Mouse (Mus musculus) neural tube, embryonic 11.5 days (tissue): Measurements from ENCODE around the gene Dhps. TPM values are rescaled to one million over a fixed set of nuclear protein-coding genes. Genes with fewer than 3 reads are reported as not detected.

Source experiments
- ATAC-seq: fragments of 200-750 bp; cut with Nextera tagmentation; 2 replicates; pipeline ENCODE4 v1.8.0; 2017; ENCODE audit warnings: moderate number of reproducible peaks, mild to moderate bottlenecking, moderate TSS enrichment, moderate library complexity; ENCODE audit not compliant: insufficient read depth, low FRiP score, low TSS enrichment
- DNase-seq: peaks from one replicate; pipeline ENCODE4 v3.0.0-alpha.2; 2015; ENCODE audit warnings: low spot score
- H3K27ac ChIP-seq: fragments of 300-500 bp; sonication (generic); 2 replicates; pipeline ENCODE4 v1.5.1; 2014; ENCODE audit warnings: low read depth, mild to moderate bottlenecking, low read length
- H3K27me3 ChIP-seq: fragments of 300-500 bp; sonication (generic); 2 replicates; pipeline ENCODE4 v1.6.1; 2014; ENCODE audit warnings: mild to moderate bottlenecking, low read length, mixed read lengths; ENCODE audit not compliant: control insufficient read depth, insufficient read depth
- H3K36me3 ChIP-seq: fragments of 300-500 bp; sonication (generic); 2 replicates; pipeline ENCODE4 v1.6.1; 2014; ENCODE audit warnings: mild to moderate bottlenecking, low read length, moderate library complexity, mixed read lengths; ENCODE audit not compliant: control insufficient read depth, insufficient read depth
- H3K4me1 ChIP-seq: fragments of 300-500 bp; sonication (generic); 2 replicates; pipeline ENCODE4 v1.6.1; 2014; ENCODE audit warnings: low read length, mixed read lengths; ENCODE audit not compliant: control insufficient read depth, insufficient read depth
- H3K4me2 ChIP-seq: fragments of 300-500 bp; sonication (generic); 2 replicates; pipeline ENCODE4 v1.6.1; 2014; ENCODE audit warnings: low read depth, mild to moderate bottlenecking, moderate library complexity
- H3K4me3 ChIP-seq: fragments of 300-500 bp; sonication (generic); 2 replicates; pipeline ENCODE4 v1.5.1; 2014; ENCODE audit warnings: low read depth, low read length
- H3K9ac ChIP-seq: fragments of 300-500 bp; sonication (generic); 2 replicates; pipeline ENCODE4 v1.6.1; 2014; ENCODE audit warnings: mild to moderate bottlenecking, low read length
- H3K9me3 ChIP-seq: fragments of 300-500 bp; sonication (generic); 2 replicates; pipeline ENCODE4 v1.6.1; 2016; ENCODE audit warnings: low read length; ENCODE audit not compliant: control insufficient read depth
- WGBS: fragments of 180-500 bp; shearing (Covaris S2); extraction: QIAGEN DNeasy Blood & Tissue Kit; methylation state at CpG from one replicate; pipeline ENCODE4 v1.1.7; 2014; 5-methylcytosine and 5-hydroxymethylcytosine counted together
- polyA plus RNA-seq: library from polyadenylated mRNA; unstranded; fragments of >200 nt; fragmentation: Nextera tagmentation; extraction: Ambion mirVana; gene quantifications from 2 replicates; pipeline ENCODE4 v1.2.1, GENCODE M21; 2014

Gene Dhps
- polyA plus RNA-seq, 1 experiment from 2014 or later, result 73.8 TPM

GRCm38 (mm10) chr8:85091526-85092090, 20.1 kb downstream of the Dhps start:
- WGBS, result 24% methylated on average over 21 of the region's 21 CpGs
- no peak for ATAC-seq
- no peaks in the 10 kb centered on the region for H3K27me3 ChIP-seq

GRCm38 (mm10) chr8:85095051-85095450, 23.5 kb downstream of the Dhps start:
- peaks cover 3% of the 10 kb centered on the region; the same call in 1 of the 2 replicates for H3K36me3 ChIP-seq
- H3K9ac ChIP-seq, result no peak overlapping the region
- H3K27ac ChIP-seq, result no peak overlapping the region
- H3K27me3 ChIP-seq, result no peaks in the 10 kb centered on the region
- DNase-seq (no peak), ATAC-seq (no peak)
- H3K4me3 ChIP-seq, result no peak overlapping the region
- H3K4me2 ChIP-seq, result no peak overlapping the region
- 94% methylated on average over 13 of the region's 13 CpGs for WGBS
- no peaks in the 10 kb centered on the region for H3K4me1 ChIP-seq
- H3K9me3 ChIP-seq, result no peaks in the 10 kb centered on the region

More at GRCm38 (mm10) chr8:85091526-85092090, 20.1 kb downstream of the Dhps start:
- Histone ChIP-seq H3K9me3 (no peaks in the 10 kb centered on the region), H3K36me3 (no peaks in the 10 kb centered on the region; the same call in 1 of the 2 replicates), H3K27ac (no peak overlapping the region), H3K9ac (no peak overlapping the region), H3K4me3 (no peak overlapping the region), H3K4me1 (no peaks in the 10 kb centered on the region), H3K4me2 (no peak overlapping the region)
- no peak for DNase-seq

GRCm38 (mm10) chr8:85095566-85095965, 24.0 kb downstream of the Dhps start:
- 88% methylated on average over 7 of the region's 7 CpGs for whole genome bisulfite sequencing
- H3K36me3 ChIP-seq, result peaks cover 3% of the 10 kb centered on the region; the same call in 1 of the 2 replicates

GRCm38 (mm10) chr8:85096196-85096595, 24.6 kb downstream of the Dhps start:
- no peak for ATAC-seq
- WGBS, result 93% methylated on average over 16 of the region's 16 CpGs
- no peaks in the 10 kb centered on the region for H3K4me1 ChIP-seq
- H3K4me3 ChIP-seq, result no peak overlapping the region
- H3K4me2 ChIP-seq, result no peak overlapping the region
- peaks cover 3% of the 10 kb centered on the region; the same call in 1 of the 2 replicates for H3K36me3 ChIP-seq
- DNase-seq, result no peak
- H3K9ac ChIP-seq, result no peak overlapping the region
- H3K27me3 ChIP-seq, result no peaks in the 10 kb centered on the region
- no peak overlapping the region for H3K27ac ChIP-seq
- H3K9me3 ChIP-seq, result no peaks in the 10 kb centered on the region

More at GRCm38 (mm10) chr8:85095566-85095965, 24.0 kb downstream of the Dhps start:
- Histone ChIP-seq H3K27ac (no peak overlapping the region), H3K4me3 (no peak overlapping the region), H3K4me1 (no peaks in the 10 kb centered on the region), H3K27me3 (no peaks in the 10 kb centered on the region), H3K9ac (no peak overlapping the region), H3K4me2 (no peak overlapping the region), H3K9me3 (no peaks in the 10 kb centered on the region)
- ATAC-seq, result no peak
- DNase-seq, result no peak

- 82% methylated on average over 4 of the region's 4 CpGs for WGBS
- H3K36me3 ChIP-seq, result peaks cover 3% of the 10 kb centered on the region; the same call in 1 of the 2 replicates
Observed at GRCm38 (mm10) chr8:85096850-85097249, 25.3 kb downstream of the Dhps start.

GRCm38 (mm10) chr8:85100076-85100665, 28.6 kb downstream of the Dhps start:
- H3K36me3 ChIP-seq, result 0 out of 2 replicates have a peak, but pooled peaks cover 3% of the 10 kb centered on the region
- H3K9ac ChIP-seq, result no peak overlapping the region
- DNase-seq (no peak), ATAC-seq (no peak)
- H3K9me3 ChIP-seq, result no peaks in the 10 kb centered on the region
- no peaks in the 10 kb centered on the region for H3K27me3 ChIP-seq
- H3K27ac ChIP-seq, result no peak overlapping the region
- H3K4me3 ChIP-seq, result no peak overlapping the region
- WGBS, result 84% methylated on average over 4 of the region's 4 CpGs
- no peak overlapping the region for H3K4me2 ChIP-seq
- H3K4me1 ChIP-seq, result no peaks in the 10 kb centered on the region

More at GRCm38 (mm10) chr8:85096850-85097249, 25.3 kb downstream of the Dhps start:
- no peak for ATAC-seq
- Histone ChIP-seq H3K27ac (no peak overlapping the region), H3K9ac (no peak overlapping the region), H3K27me3 (no peaks in the 10 kb centered on the region), H3K9me3 (no peaks in the 10 kb centered on the region), H3K4me2 (no peak overlapping the region), H3K4me1 (no peaks in the 10 kb centered on the region), H3K4me3 (no peak overlapping the region)
- DNase-seq, result no peak

- Histone ChIP-seq H3K27me3 (no peaks in the 10 kb centered on the region), H3K4me1 (no peaks in the 10 kb centered on the region), H3K9ac (no peak overlapping the region), H3K27ac (no peak overlapping the region), H3K36me3 (peaks cover 2% of the 10 kb centered on the region; the same call in 1 of the 2 replicates), H3K4me2 (no peak overlapping the region), H3K9me3 (no peaks in the 10 kb centered on the region), H3K4me3 (no peak overlapping the region)
- ATAC-seq, result no peak
- DNase-seq, result no peak
- 96% methylated on average over 10 of the region's 10 CpGs for WGBS
Observed at GRCm38 (mm10) chr8:85113241-85113640, 41.7 kb downstream of the Dhps start.

- Histone ChIP-seq H3K27me3 (no peaks in the 10 kb centered on the region), H3K4me1 (no peaks in the 10 kb centered on the region), H3K9ac (no peak overlapping the region), H3K36me3 (peaks cover 2% of the 10 kb centered on the region; the same call in 1 of the 2 replicates), H3K4me2 (no peak overlapping the region), H3K27ac (no peak overlapping the region), H3K9me3 (no peaks in the 10 kb centered on the region), H3K4me3 (no peak overlapping the region)
- no peak for ATAC-seq
- 79% methylated on average over 4 of the region's 4 CpGs for WGBS
- no peak for DNase-seq
Observed at GRCm38 (mm10) chr8:85115501-85115900, 43.9 kb downstream of the Dhps start.

GRCm38 (mm10) chr8:85116984-85117383, 45.4 kb downstream of the Dhps start:
- no peaks in the 10 kb centered on the region for H3K27me3 ChIP-seq
- no peak overlapping the region for H3K9ac ChIP-seq
- no peak for DNase-seq
- no peak overlapping the region for H3K4me3 ChIP-seq
- 92% methylated on average over 7 of the region's 7 CpGs for WGBS
- no peak for ATAC-seq
- no peak overlapping the region for H3K4me2 ChIP-seq
- no peaks in the 10 kb centered on the region for H3K9me3 ChIP-seq
- no peak overlapping the region for H3K27ac ChIP-seq
- no peaks in the 10 kb centered on the region for H3K36me3 ChIP-seq
- no peaks in the 10 kb centered on the region for H3K4me1 ChIP-seq
